ENCODE assay signal across 21 mouse cellular contexts in the genomic region with DNA sequence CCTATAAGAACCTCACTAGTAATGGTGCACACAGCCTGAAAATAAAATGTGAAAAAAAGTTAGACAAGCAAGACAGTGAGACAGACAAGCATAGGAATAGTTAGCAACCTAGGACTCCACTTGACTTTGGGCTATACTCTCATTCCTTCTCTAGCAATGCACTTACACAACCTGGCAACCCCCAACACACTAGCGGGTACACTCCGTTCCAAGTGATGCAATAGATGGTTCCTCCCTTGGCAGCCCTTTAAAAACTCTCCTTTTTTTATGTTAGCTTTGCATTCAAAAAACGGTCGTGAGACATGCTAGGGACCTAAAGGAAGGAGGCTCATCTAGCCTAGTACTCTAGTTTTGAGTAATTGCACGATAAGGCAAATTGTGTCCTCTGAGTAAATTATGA.
DNase-seq lines count a peak whose midpoint lies in the region; TF ChIP-seq lines count a peak whose summit lies in the region.
"Had no signal": no experiment of that assay in that cellular context is flagged by ENCODE, and none has a peak within 500 bp of the region (broad histone marks: within the 10 kb centered on the region; RNA-seq: fewer than 3 reads in every experiment).

No protein-coding gene starts in this region.

- no peak overlapping the region for H3K4me3 ChIP-seq in heart, adult 2 months
- H3K4me3 ChIP-seq: embryonic facial prominence, embryonic 13.5 days; embryonic facial prominence, embryonic 15.5 days; erythroblast, embryonic 14.5 days; forebrain, embryonic 10.5 days; forebrain, embryonic 12.5 days had no signal

- H3K27me3 ChIP-seq in heart, adult 2 months (ENCODE audit: control insufficient read depth, insufficient read depth, low read length): no peaks in the 10 kb centered on the region
- H3K27me3 ChIP-seq: embryonic facial prominence, embryonic 13.5 days; embryonic facial prominence, embryonic 15.5 days; forebrain, embryonic 12.5 days; Patski had no signal

- H3K79me2 ChIP-seq in heart, adult 2 months (replicated peaks; ENCODE audit: control insufficient read depth, insufficient read depth, low read length): no peaks in the 10 kb centered on the region

- TF ChIP-seq CTCF in heart, adult 2 months (IDR thresholded peaks at IDR 0.05): no peak

- TF ChIP-seq EP300 in heart, adult 2 months (IDR thresholded peaks at IDR 0.05; ENCODE audit: insufficient read depth, low read depth, low read length): no peak

- H3K4me1 ChIP-seq in heart, adult 2 months (ENCODE audit: control insufficient read depth, insufficient read depth, low read length): no peaks in the 10 kb centered on the region
- H3K4me1 ChIP-seq: embryonic facial prominence, embryonic 13.5 days; embryonic facial prominence, embryonic 15.5 days; forebrain, embryonic 10.5 days; forebrain, embryonic 12.5 days had no signal

- 91% methylated on average over 5 of the region's 5 CpGs for WGBS in heart, adult 2 months

- DNase-seq in heart, adult 11 months: peak; percentile 21
- DNase-seq in heart, adult 2 months: no peak
- peak; percentile 6 for DNase-seq in NIH3T3 (ENCODE audit: low read depth)
- DNase-seq in adipocyte (ENCODE audit: low spot score): peak; percentile 17
- no peak for DNase-seq in thymus, postnatal 25 days
- DNase-seq in left cerebral cortex, postnatal 36 days (ENCODE audit: low spot score in 2 of 2): no peak
- DNase-seq: adrenal gland, adult 2 months; adrenal gland, postnatal 25 days; cerebellum, adult 11 months; cerebellum, adult 18-20 months; cerebellum, adult 8-10 months; cerebellum, adult 9-11 months; cerebellum, postnatal 14 days; cerebellum, postnatal 36 days; embryo, embryonic 11 days had no signal

- no peak for TF ChIP-seq POLR2A in heart, adult 2 months (IDR thresholded peaks at IDR 0.05; ENCODE audit: insufficient read depth, low read depth, low read length)

- H3K27ac ChIP-seq in heart, adult 2 months: no peak overlapping the region
- H3K27ac ChIP-seq: embryonic facial prominence, embryonic 13.5 days; embryonic facial prominence, embryonic 15.5 days; forebrain, embryonic 10.5 days; forebrain, embryonic 12.5 days had no signal

- no peak overlapping the region for H3K9ac ChIP-seq in heart, adult 2 months (ENCODE audit: low read depth, low read length)
- H3K9ac ChIP-seq: embryonic facial prominence, embryonic 13.5 days; embryonic facial prominence, embryonic 15.5 days; forebrain, embryonic 12.5 days had no signal

- intact Hi-C loops in heart, adult 2 months (cut with DNase I): no loop called here
- intact Hi-C loops in left cerebral cortex, postnatal 36 days (cut with DNase I): no loop called here

- no peaks in the 10 kb centered on the region for H3K36me3 ChIP-seq in heart, adult 2 months (ENCODE audit: control insufficient read depth, insufficient read depth, low read length)
- H3K36me3 ChIP-seq: embryonic facial prominence, embryonic 13.5 days; embryonic facial prominence, embryonic 15.5 days; forebrain, embryonic 10.5 days; forebrain, embryonic 12.5 days had no signal

Comparison
In these comparisons a context has a peak if more than half of its experiments do, and no peak if none do; other contexts are left out.
1. DNase-seq: peak in heart, adult 11 months (single experiment), NIH3T3 (single experiment) and adipocyte (single experiment); none in heart, adult 2 months (0 of 2), thymus, postnatal 25 days (single experiment) and left cerebral cortex, postnatal 36 days (0 of 2).